Mouse (Mus musculus) kidney, adult 2 months (tissue): Measurements from ENCODE around the gene Slc45a2.

Experiments
- CTCF ChIP-seq: fragments of 200-500 bp; conservative IDR thresholded peaks from 2 replicates; pipeline ENCODE4 v1.5.1; 2011; ENCODE audit warnings: low read depth, mild to moderate bottlenecking, control low read depth, low read length, moderate library complexity, mixed read lengths; ENCODE audit not compliant: insufficient read depth, insufficient read length
- POLR2A ChIP-seq: fragments of 200-500 bp; IDR thresholded peaks from one replicate; pipeline ENCODE4 v1.6.1; 2011; ENCODE audit warnings: low read depth, low read length, control low read depth

DNA sequence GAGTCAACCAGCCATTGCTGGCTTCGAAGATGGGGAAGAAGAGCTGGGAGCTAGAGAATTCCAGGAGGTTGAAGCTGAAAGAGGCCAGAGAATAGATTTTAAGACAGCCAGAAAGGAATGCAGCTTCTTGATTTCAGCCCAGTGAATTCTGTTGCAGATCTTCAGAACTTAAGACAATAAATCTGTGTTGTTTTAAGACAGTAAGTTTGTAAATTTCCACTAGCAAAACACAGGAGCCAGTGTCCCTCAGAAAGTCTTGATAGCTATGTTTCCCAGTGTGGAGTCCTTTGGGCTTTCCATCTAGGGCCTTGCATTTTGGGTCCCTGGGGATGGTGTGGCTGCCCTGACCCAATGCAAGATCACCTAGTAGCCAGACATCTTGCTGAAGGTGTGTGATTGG lies 62.4 kb downstream of the Slc45a2 start:
- TF ChIP-seq CTCF = no peak
- TF ChIP-seq POLR2A = no peak
